Comparison of ENCODE assay signal across 8 mouse cellular contexts in genomic region chr7:80786746-80787145, GRCm38 (mm10). TPM values are rescaled to one million over a fixed set of nuclear protein-coding genes. Genes with fewer than 3 reads are reported as not detected.
DNase-seq lines count a peak whose midpoint lies in the region; ATAC-seq and TF ChIP-seq lines count a peak whose summit lies in the region.

No protein-coding gene starts in this region.

- no peak for TF ChIP-seq CTCF in embryonic fibroblast, embryonic 13.5 days (IDR thresholded peaks at IDR 0.05; ENCODE audit: borderline replicate concordance, insufficient read depth, low read length)
- TF ChIP-seq CTCF in small intestine, adult 2 months (IDR thresholded peaks at IDR 0.05; ENCODE audit: extremely low read depth, insufficient read length, insufficient replicate concordance, low read depth, low read length): no peak

- no peaks in the 10 kb centered on the region for H3K27me3 ChIP-seq in kidney, embryonic 15.5 days
- H3K27me3 ChIP-seq in small intestine, adult 2 months (ENCODE audit: control insufficient read depth, insufficient read depth, low read length): no peaks in the 10 kb centered on the region
- H3K27me3 ChIP-seq in neural tube, embryonic 15.5 days (replicated peaks): no peaks in the 10 kb centered on the region

- H3K9me3 ChIP-seq in kidney, embryonic 15.5 days (replicated peaks): no peaks in the 10 kb centered on the region
- H3K9me3 ChIP-seq in neural tube, embryonic 15.5 days (replicated peaks): no peaks in the 10 kb centered on the region

- H3K27ac ChIP-seq in kidney, embryonic 15.5 days: peak overlapping the region; percentile 19; the same call in 1 of the 2 replicates
- H3K27ac ChIP-seq in embryonic fibroblast, embryonic 13.5 days (ENCODE audit: insufficient read depth, low read length): peak overlapping the region; percentile 96
- 0 out of 2 replicates have a peak overlapping the region, but pooled peaks have one; percentile 16 for H3K27ac ChIP-seq in small intestine, adult 2 months (ENCODE audit: insufficient read depth, low read depth, low read length)
- no peak overlapping the region for H3K27ac ChIP-seq in neural tube, embryonic 15.5 days (replicated peaks)

- TF ChIP-seq POLR2A in embryonic fibroblast, embryonic 13.5 days (IDR thresholded peaks at IDR 0.05; ENCODE audit: low read depth, low read length): 0 out of 2 replicates have a peak, but pooled peaks have one; percentile 22
- TF ChIP-seq POLR2A in small intestine, adult 2 months (IDR thresholded peaks at IDR 0.05; ENCODE audit: low read depth, low read length): no peak

- no peak overlapping the region for H3K9ac ChIP-seq in kidney, embryonic 15.5 days
- no peak overlapping the region for H3K9ac ChIP-seq in neural tube, embryonic 15.5 days (replicated peaks)

- intact Hi-C loops in heart, postnatal 25 days (cut with DNase I): no loop called here

- H3K4me3 ChIP-seq in kidney, embryonic 15.5 days (replicated peaks): no peak overlapping the region
- H3K4me3 ChIP-seq in embryonic fibroblast, embryonic 13.5 days (ENCODE audit: insufficient read depth, low read length): no peak overlapping the region
- H3K4me3 ChIP-seq in small intestine, adult 2 months (ENCODE audit: low read depth, low read length): no peak overlapping the region
- no peak overlapping the region for H3K4me3 ChIP-seq in neural tube, embryonic 15.5 days (replicated peaks)

- 0 out of 2 replicates have a peak, but pooled peaks cover 5% of the 10 kb centered on the region for H3K36me3 ChIP-seq in kidney, embryonic 15.5 days
- peaks cover 4% of the 10 kb centered on the region; the same call in 1 of the 2 replicates for H3K36me3 ChIP-seq in small intestine, adult 2 months (ENCODE audit: control insufficient read depth, insufficient read depth, low read length)
- H3K36me3 ChIP-seq in neural tube, embryonic 15.5 days: no peaks in the 10 kb centered on the region

- no peak overlapping the region for H3K4me2 ChIP-seq in kidney, embryonic 15.5 days
- no peak overlapping the region for H3K4me2 ChIP-seq in neural tube, embryonic 15.5 days

- 44% methylated on average over 6 of the region's 6 CpGs for WGBS in kidney, embryonic 15.5 days
- WGBS in small intestine, adult 2 months: 27% methylated on average over 6 of the region's 6 CpGs
- 83% methylated on average over 6 of the region's 6 CpGs for WGBS in neural tube, embryonic 15.5 days

- DNase-seq in kidney, adult 18-20 months: no peak
- peak; percentile 67 for DNase-seq in heart, postnatal 25 days (ENCODE audit: low spot score)
- no peak for DNase-seq in thymus, postnatal 0 days (ENCODE audit: low spot score)

- peaks cover 76% of the 10 kb centered on the region for H3K4me1 ChIP-seq in kidney, embryonic 15.5 days
- peaks cover 41% of the 10 kb centered on the region for H3K4me1 ChIP-seq in embryonic fibroblast, embryonic 13.5 days (ENCODE audit: control insufficient read depth, insufficient read depth, low read length)
- peaks cover 24% of the 10 kb centered on the region for H3K4me1 ChIP-seq in small intestine, adult 2 months (ENCODE audit: control insufficient read depth, insufficient read depth, insufficient read length, low read length)
- peaks cover 5% of the 10 kb centered on the region; the same call in 1 of the 2 replicates for H3K4me1 ChIP-seq in neural tube, embryonic 15.5 days

- ATAC-seq in kidney, embryonic 15.5 days (replicated peaks; ENCODE audit: low FRiP score): no peak
- no peak for ATAC-seq in neural tube, embryonic 15.5 days (ENCODE audit: low FRiP score)
- ATAC-seq in megakaryocyte progenitor cell, adult 5-6 weeks (replicated peaks; ENCODE audit: poor library complexity): no peak

RNA-seq across cellular contexts. Expression of gene Iqgap1, which starts 39.0 kb away (rescaled TPM):
- polyA plus RNA-seq in kidney, embryonic 15.5 days (2015; fragmentation: Nextera tagmentation; extraction: Ambion mirVana): 95.2 and 95.3 TPM in 2 replicates
- polyA plus RNA-seq in embryonic fibroblast, embryonic 13.5 days (2011; ENCODE audit: insufficient read length, low read depth, missing spikeins): 206 and 311 TPM in 2 replicates
- 10 to 100 TPM; 39.8 to 46.7 TPM for total RNA-seq in heart, postnatal 25 days (2021)
- polyA plus RNA-seq in small intestine, adult 2 months (2012; rRNA removed): 16.5 and 28.9 TPM in 2 replicates
- polyA plus RNA-seq in neural tube, embryonic 15.5 days (2015; fragmentation: Nextera tagmentation; extraction: Ambion mirVana): 18.1 and 31.0 TPM in 2 replicates
- polyA plus RNA-seq in thymus, postnatal 0 days (2015; fragmentation: Nextera tagmentation; extraction: Ambion mirVana): 87.5 and 104 TPM in 2 replicates
- 90.5 and 94.3 TPM in 2 replicates for total RNA-seq in megakaryocyte progenitor cell, adult 5-6 weeks (2015)
- 81.0 and 113 TPM in 2 replicates for total RNA-seq in megakaryocyte progenitor cell, adult 5-6 weeks (2017)
